Mouse (Mus musculus) cortical plate, adult 2 months (tissue): ENCODE measurements around the gene Pla2g2e.

Experiments used
- CTCF ChIP-seq: fragments of 200-500 bp; IDR thresholded peaks from 2 replicates; pipeline ENCODE4 v1.5.1; 2011; ENCODE audit warnings: mild to moderate bottlenecking, control low read depth, low read length; ENCODE audit not compliant: insufficient read depth; ENCODE audit errors: extremely low read depth
- POLR2A ChIP-seq: fragments of 200-500 bp; IDR thresholded peaks from 2 replicates; pipeline ENCODE4 v1.6.1; 2011; ENCODE audit warnings: mild to moderate bottlenecking, low read length, control low read depth; ENCODE audit not compliant: insufficient read depth; ENCODE audit errors: extremely low read depth

DNA sequence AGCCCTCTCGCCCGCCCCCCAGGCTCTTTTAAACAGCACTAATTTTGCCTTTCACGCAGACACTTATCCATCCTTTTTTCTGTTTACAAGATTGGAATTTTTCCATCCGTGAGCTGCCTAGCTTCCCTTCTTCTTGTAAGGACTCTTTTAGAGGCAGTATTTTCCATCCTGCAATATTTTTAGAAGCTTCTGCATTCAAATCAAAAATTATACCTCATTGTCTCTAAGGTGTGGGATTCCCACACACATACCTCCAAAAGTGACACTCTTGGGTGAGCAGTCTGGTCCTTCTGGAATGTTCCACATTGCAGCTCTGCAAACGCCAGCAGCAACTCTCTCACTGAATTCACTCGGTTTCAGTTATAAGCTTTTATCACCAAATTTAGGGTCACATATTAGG is 24.8 kb upstream of the Pla2g2e start:
- TF ChIP-seq CTCF, result no peak
- no peak for TF ChIP-seq POLR2A
